ENCODE assay signal across 8 mouse cellular contexts in genomic region chr1:119051938-119052551, GRCm38 (mm10). TPM values are rescaled to one million over a fixed set of nuclear protein-coding genes. Genes with fewer than 3 reads are reported as not detected.
DNase-seq lines count a peak whose midpoint lies in the region; ATAC-seq and TF ChIP-seq lines count a peak whose summit lies in the region.

No protein-coding gene starts in this region.

- no peak overlapping the region for H3K27ac ChIP-seq in ES-Bruce4 (ENCODE audit: insufficient read depth, low read length)
- H3K27ac ChIP-seq in forebrain, embryonic 15.5 days (replicated peaks), result peak overlapping the region; percentile 85
- peak overlapping the region; percentile 99 for H3K27ac ChIP-seq in limb, embryonic 15.5 days
- H3K27ac ChIP-seq in small intestine, adult 2 months (ENCODE audit: insufficient read depth, low read depth, low read length), result peak overlapping the region; percentile 48

- H3K36me3 ChIP-seq in ES-Bruce4 (ENCODE audit: control insufficient read depth, insufficient read depth, low read length, poor library complexity, severe bottlenecking), result no peaks in the 10 kb centered on the region
- no peaks in the 10 kb centered on the region for H3K36me3 ChIP-seq in forebrain, embryonic 15.5 days
- H3K36me3 ChIP-seq in limb, embryonic 15.5 days, result no peaks in the 10 kb centered on the region
- no peaks in the 10 kb centered on the region for H3K36me3 ChIP-seq in small intestine, adult 2 months (ENCODE audit: control insufficient read depth, insufficient read depth, low read length)

- H3K4me3 ChIP-seq in ES-Bruce4 (ENCODE audit: low read depth, low read length), result peak overlapping the region; percentile 80
- peak overlapping the region; percentile 51 for H3K4me3 ChIP-seq in forebrain, embryonic 15.5 days
- peak overlapping the region; percentile 70 for H3K4me3 ChIP-seq in limb, embryonic 15.5 days
- H3K4me3 ChIP-seq in small intestine, adult 2 months (ENCODE audit: low read depth, low read length), result peak overlapping the region; percentile 60

- no peak for TF ChIP-seq CTCF in ES-Bruce4 (IDR thresholded peaks at IDR 0.05; ENCODE audit: low read depth, low read length)
- no peak for TF ChIP-seq CTCF in small intestine, adult 2 months (IDR thresholded peaks at IDR 0.05; ENCODE audit: extremely low read depth, insufficient read length, insufficient replicate concordance, low read depth, low read length)

- DNase-seq in cerebellum, postnatal 10 days, result peak; percentile 44 to 61
- no peak for DNase-seq in cerebellum, adult 11 months
- no peak for DNase-seq in spleen, postnatal 14 days (ENCODE audit: low spot score in 2 of 2)
- no peak for DNase-seq in ovary, postnatal 10 days (ENCODE audit: low spot score)

- no peak for ATAC-seq in forebrain, embryonic 15.5 days (replicated peaks)
- no peak for ATAC-seq in limb, embryonic 15.5 days (ENCODE audit: insufficient number of reproducible peaks, low FRiP score, low TSS enrichment, low read depth)

- no peaks in the 10 kb centered on the region for H3K9me3 ChIP-seq in ES-Bruce4 (replicated peaks; ENCODE audit: control insufficient read depth, insufficient read depth, low read length, poor library complexity, severe bottlenecking)
- H3K9me3 ChIP-seq in forebrain, embryonic 15.5 days, result no peaks in the 10 kb centered on the region
- H3K9me3 ChIP-seq in limb, embryonic 15.5 days, result no peaks in the 10 kb centered on the region

- peak overlapping the region; percentile 78 for H3K9ac ChIP-seq in ES-Bruce4 (ENCODE audit: low read depth, poor library complexity, severe bottlenecking)
- peak overlapping the region; percentile 62 for H3K9ac ChIP-seq in forebrain, embryonic 15.5 days (replicated peaks)
- H3K9ac ChIP-seq in limb, embryonic 15.5 days, result peak overlapping the region; percentile 68

- no peaks in the 10 kb centered on the region for H3K27me3 ChIP-seq in ES-Bruce4 (ENCODE audit: control insufficient read depth, insufficient read depth, low read length, poor library complexity, severe bottlenecking)
- no peaks in the 10 kb centered on the region for H3K27me3 ChIP-seq in forebrain, embryonic 15.5 days
- H3K27me3 ChIP-seq in limb, embryonic 15.5 days, result no peaks in the 10 kb centered on the region
- peaks cover 46% of the 10 kb centered on the region for H3K27me3 ChIP-seq in small intestine, adult 2 months (ENCODE audit: control insufficient read depth, insufficient read depth, low read length)

- no peaks in the 10 kb centered on the region for H3K4me1 ChIP-seq in ES-Bruce4 (ENCODE audit: control insufficient read depth, insufficient read depth, low read length)
- peaks cover 67% of the 10 kb centered on the region for H3K4me1 ChIP-seq in forebrain, embryonic 15.5 days
- peaks cover 67% of the 10 kb centered on the region for H3K4me1 ChIP-seq in limb, embryonic 15.5 days
- peaks cover 12% of the 10 kb centered on the region; the same call in 1 of the 2 replicates for H3K4me1 ChIP-seq in small intestine, adult 2 months (ENCODE audit: control insufficient read depth, insufficient read depth, insufficient read length, low read length)

- TF ChIP-seq POLR2A in ES-Bruce4 (IDR thresholded peaks at IDR 0.05; ENCODE audit: insufficient read depth, low read length), result no peak
- TF ChIP-seq POLR2A in small intestine, adult 2 months (IDR thresholded peaks at IDR 0.05; ENCODE audit: low read depth, low read length), result no peak

- TF ChIP-seq EP300 in ES-Bruce4 (IDR thresholded peaks at IDR 0.05; ENCODE audit: insufficient read depth, low read depth, low read length), result no peak

- WGBS in forebrain, embryonic 15.5 days, result under 1% methylated on average over 21 of the region's 21 CpGs
- under 1% methylated on average over 21 of the region's 21 CpGs for WGBS in limb, embryonic 15.5 days
- WGBS in small intestine, adult 2 months, result 3% methylated on average over 21 of the region's 21 CpGs

- H3K4me2 ChIP-seq in forebrain, embryonic 15.5 days (replicated peaks), result peak overlapping the region; percentile 87
- H3K4me2 ChIP-seq in limb, embryonic 15.5 days, result peak overlapping the region; percentile 84

RNA-seq across cellular contexts. Expression of gene Gli2, which starts 1.4 kb away (rescaled TPM):
- polyA plus RNA-seq in ES-Bruce4 (2011; ENCODE audit: insufficient read depth, insufficient read length, low read depth, missing spikeins), result 8.7 and 10.9 TPM in 2 replicates
- polyA plus RNA-seq in forebrain, embryonic 15.5 days (2015; fragmentation: Nextera tagmentation; extraction: Ambion mirVana), result 4.0 and 5.4 TPM in 2 replicates
- polyA plus RNA-seq in limb, embryonic 15.5 days (2015; fragmentation: Nextera tagmentation; extraction: Ambion mirVana), result 14.5 and 15.7 TPM in 2 replicates
- polyA plus RNA-seq in small intestine, adult 2 months (2012; rRNA removed), result 2.7 and 4.7 TPM in 2 replicates

Comparison
In these comparisons a context has a peak if more than half of its experiments do, and no peak if none do; other contexts are left out.
1. DNase-seq: peak in cerebellum, postnatal 10 days (2 of 2); none in cerebellum, adult 11 months (single experiment), spleen, postnatal 14 days (0 of 2) and ovary, postnatal 10 days (single experiment).
2. Peak in every context shown above with its lines, with median percentiles within 50 percentile points of each other: H3K4me3 ChIP-seq and H3K9ac ChIP-seq.